Mouse (Mus musculus) forebrain, embryonic 10.5 days (tissue): ENCODE measurements at regions not wholly inside any gene's neighbourhood (a gene's known extent, or its start where the extent isn't known, plus 50 kb on each side); places are given as distances from the start of the nearest gene placed in this dataset.

Experiments used
- DNase-seq: peaks from one replicate; pipeline ENCODE4 v3.0.0-alpha.2; 2017; ENCODE audit warnings: low spot score; ENCODE audit errors: extremely low spot score
- H3K27ac ChIP-seq: fragments of 300-500 bp; sonication (generic); 2 replicates; pipeline ENCODE4 v1.5.1; 2016; ENCODE audit warnings: mild to moderate bottlenecking
- H3K27me3 ChIP-seq: fragments of 300-500 bp; sonication (generic); 2 replicates; pipeline ENCODE4 v1.6.1; 2016; ENCODE audit warnings: mild to moderate bottlenecking; ENCODE audit not compliant: poor library complexity, severe bottlenecking
- H3K36me3 ChIP-seq: fragments of 300-500 bp; sonication (generic); replicated peaks from 2 replicates; pipeline ENCODE4 v1.6.1; 2016; ENCODE audit warnings: mild to moderate bottlenecking, moderate library complexity
- H3K4me1 ChIP-seq: fragments of 300-500 bp; sonication (generic); 2 replicates; pipeline ENCODE4 v1.6.1; 2016
- H3K4me3 ChIP-seq: fragments of 300-500 bp; sonication (generic); 2 replicates; pipeline ENCODE4 v1.5.1; 2016; ENCODE audit warnings: mild to moderate bottlenecking, moderate library complexity
- H3K9me3 ChIP-seq: fragments of 300-500 bp; sonication (generic); 2 replicates; pipeline ENCODE4 v1.6.1; 2016; ENCODE audit warnings: mild to moderate bottlenecking, moderate library complexity
- WGBS: fragments of 180-500 bp; shearing (Covaris S2); methylation state at CpG from one replicate; pipeline ENCODE4 v1.1.7; 2016; 5-methylcytosine and 5-hydroxymethylcytosine counted together

DNA sequence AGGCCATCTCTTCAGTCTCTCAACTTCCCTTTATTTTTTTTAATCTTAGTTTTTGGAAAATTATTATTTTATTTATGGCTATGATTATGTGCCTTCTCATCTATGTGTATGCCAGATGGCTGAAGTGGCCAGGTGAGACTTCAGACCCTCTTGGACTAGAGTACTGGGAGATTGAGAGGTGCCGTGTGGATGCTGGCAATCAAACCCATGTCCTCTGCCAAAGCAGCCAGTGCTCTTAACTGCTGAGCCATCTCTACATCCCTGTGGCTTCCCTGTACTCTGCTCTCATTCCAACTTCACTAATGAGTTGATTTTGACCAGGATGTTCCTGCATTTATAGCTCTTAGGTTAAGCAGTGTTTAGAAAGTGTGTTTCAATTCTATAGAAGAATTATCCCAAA lies 393.4 kb downstream of the Dcdc2c start:
- no peaks in the 10 kb centered on the region for H3K4me1 ChIP-seq
- H3K4me3 ChIP-seq, result no peak overlapping the region
- H3K27me3 ChIP-seq, result no peaks in the 10 kb centered on the region
- 96% methylated on average over 1 of the region's 1 CpGs for WGBS
- DNase-seq, result no peak
- no peak overlapping the region for H3K27ac ChIP-seq
- no peaks in the 10 kb centered on the region for H3K9me3 ChIP-seq
- H3K36me3 ChIP-seq, result no peaks in the 10 kb centered on the region

- Histone ChIP-seq H3K36me3 (no peaks in the 10 kb centered on the region), H3K27ac (no peak overlapping the region), H3K4me1 (no peaks in the 10 kb centered on the region), H3K27me3 (no peaks in the 10 kb centered on the region), H3K4me3 (no peak overlapping the region), H3K9me3 (no peaks in the 10 kb centered on the region)
- DNase-seq, result no peak
- WGBS, result 82% methylated on average over 4 of the region's 4 CpGs
Measured at GRCm38 (mm10) chr12:28150759-28151158, 401.4 kb downstream of the Dcdc2c start.

- 79% methylated on average over 4 of the region's 4 CpGs for WGBS
- DNase-seq, result no peak
- H3K27me3 ChIP-seq, result no peaks in the 10 kb centered on the region
- no peaks in the 10 kb centered on the region for H3K9me3 ChIP-seq
- H3K27ac ChIP-seq, result no peak overlapping the region
- H3K4me3 ChIP-seq, result no peak overlapping the region
- no peaks in the 10 kb centered on the region for H3K36me3 ChIP-seq
- peaks cover 5% of the 10 kb centered on the region; the same call in 1 of the 2 replicates for H3K4me1 ChIP-seq
Measured at GRCm38 (mm10) chr12:28135810-28136592, 416.2 kb downstream of the Dcdc2c start.

DNA sequence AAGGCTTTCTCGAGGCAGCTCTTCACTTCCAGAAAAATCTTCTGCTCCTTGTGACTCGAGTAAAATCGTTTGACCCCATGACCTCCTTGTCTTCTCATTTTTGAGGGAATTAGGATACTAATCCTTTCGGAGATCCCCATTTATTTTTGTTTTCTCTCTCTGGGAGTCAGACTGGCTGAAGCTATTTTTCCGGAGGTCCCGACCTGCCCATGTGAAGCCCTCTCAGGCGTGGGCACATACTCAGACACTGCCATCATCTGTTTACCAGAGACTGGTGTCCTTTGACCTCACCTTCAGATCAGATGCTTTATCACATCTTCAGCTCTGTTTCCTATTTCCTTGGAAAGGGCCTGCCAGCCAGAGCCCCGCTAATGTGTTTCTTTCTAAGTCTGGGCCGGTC lies 429.4 kb downstream of the Dcdc2c start:
- no peak for DNase-seq
- Histone ChIP-seq H3K9me3 (no peaks in the 10 kb centered on the region), H3K4me1 (peaks cover 10% of the 10 kb centered on the region), H3K27me3 (no peaks in the 10 kb centered on the region), H3K36me3 (no peaks in the 10 kb centered on the region), H3K4me3 (no peak overlapping the region), H3K27ac (0 out of 2 replicates have a peak overlapping the region, but pooled peaks have one; percentile 20)
- 46% methylated on average over 9 of the region's 9 CpGs for WGBS

DNA sequence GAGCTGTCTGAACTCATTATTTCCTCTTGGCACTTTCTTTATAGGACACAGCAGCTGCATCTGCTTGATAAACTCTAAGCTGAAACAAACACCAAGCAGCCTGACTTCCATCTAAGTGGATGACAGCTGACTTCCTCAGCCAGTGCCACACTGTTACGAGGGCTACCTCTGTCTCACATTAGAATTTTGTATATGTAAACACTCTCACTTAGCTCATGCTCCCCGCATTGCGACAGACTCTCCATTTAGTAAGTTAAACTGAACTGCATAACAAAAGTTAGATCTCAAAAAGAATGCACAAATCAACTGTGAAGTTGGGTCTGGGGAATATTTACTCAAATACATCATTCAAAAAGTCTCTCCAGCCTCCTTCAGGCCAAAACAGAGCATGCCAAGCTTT lies 432.1 kb downstream of the Dcdc2c start:
- Histone ChIP-seq H3K27ac (no peak overlapping the region), H3K4me3 (no peak overlapping the region), H3K4me1 (peaks cover 10% of the 10 kb centered on the region), H3K9me3 (no peaks in the 10 kb centered on the region), H3K27me3 (no peaks in the 10 kb centered on the region), H3K36me3 (no peaks in the 10 kb centered on the region)
- no peak for DNase-seq
- WGBS, result 88% methylated on average over 3 of the region's 3 CpGs

DNA sequence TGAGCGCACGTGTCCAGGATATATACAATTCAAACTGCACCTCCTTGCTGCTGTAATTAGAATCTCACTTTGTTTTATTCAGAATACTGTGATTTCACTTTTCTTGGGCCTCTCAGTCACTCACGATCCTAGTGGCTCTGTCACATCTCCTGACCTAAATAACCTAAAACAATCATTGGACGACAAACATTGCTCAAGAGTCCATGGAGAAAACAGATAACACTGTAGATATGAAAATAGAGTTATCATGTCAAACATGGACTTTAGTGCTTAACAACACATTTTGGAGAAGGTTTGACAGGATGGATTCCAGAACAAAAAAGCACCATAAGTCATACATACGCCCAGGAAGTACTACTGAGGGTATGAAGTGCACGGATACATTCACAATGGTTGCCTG lies 461.5 kb downstream of the Dcdc2c start:
- Histone ChIP-seq H3K4me3 (no peak overlapping the region), H3K36me3 (no peaks in the 10 kb centered on the region), H3K27ac (no peak overlapping the region), H3K4me1 (no peaks in the 10 kb centered on the region), H3K27me3 (no peaks in the 10 kb centered on the region), H3K9me3 (no peaks in the 10 kb centered on the region)
- WGBS, result 94% methylated on average over 6 of the region's 6 CpGs
- no peak for DNase-seq

- no peak overlapping the region for H3K27ac ChIP-seq
- WGBS, result 76% methylated on average over 4 of the region's 4 CpGs
- H3K36me3 ChIP-seq, result no peaks in the 10 kb centered on the region
Measured at GRCm38 (mm10) chr12:28085460-28085859, 466.7 kb downstream of the Dcdc2c start.

GRCm38 (mm10) chr12:28076606-28077005 lies 475.6 kb downstream of the Dcdc2c start:
- Histone ChIP-seq H3K27me3 (no peaks in the 10 kb centered on the region), H3K4me3 (no peak overlapping the region), H3K27ac (no peak overlapping the region), H3K36me3 (no peaks in the 10 kb centered on the region), H3K9me3 (no peaks in the 10 kb centered on the region), H3K4me1 (no peaks in the 10 kb centered on the region)
- WGBS, result 86% methylated on average over 3 of the region's 3 CpGs
- DNase-seq, result no peak

More at GRCm38 (mm10) chr12:28085460-28085859, 466.7 kb downstream of the Dcdc2c start:
- Histone ChIP-seq H3K4me3 (no peak overlapping the region), H3K27me3 (no peaks in the 10 kb centered on the region), H3K9me3 (no peaks in the 10 kb centered on the region), H3K4me1 (no peaks in the 10 kb centered on the region)
- no peak for DNase-seq

- H3K27ac ChIP-seq, result 0 out of 2 replicates have a peak overlapping the region, but pooled peaks have one; percentile 56
- no peak for DNase-seq
- H3K4me3 ChIP-seq, result no peak overlapping the region
- WGBS, result 65% methylated on average over 2 of the region's 2 CpGs
- peaks cover 8% of the 10 kb centered on the region; the same call in 1 of the 2 replicates for H3K4me1 ChIP-seq
- H3K9me3 ChIP-seq, result no peaks in the 10 kb centered on the region
- no peaks in the 10 kb centered on the region for H3K27me3 ChIP-seq
- no peaks in the 10 kb centered on the region for H3K36me3 ChIP-seq
Measured at GRCm38 (mm10) chr12:28068584-28068983, 483.6 kb downstream of the Dcdc2c start.

GRCm38 (mm10) chr12:28060281-28060680 lies 491.9 kb downstream of the Dcdc2c start:
- Histone ChIP-seq H3K27me3 (no peaks in the 10 kb centered on the region), H3K4me3 (no peak overlapping the region), H3K27ac (no peak overlapping the region), H3K36me3 (no peaks in the 10 kb centered on the region), H3K9me3 (no peaks in the 10 kb centered on the region), H3K4me1 (peaks cover 17% of the 10 kb centered on the region)
- 78% methylated on average over 6 of the region's 6 CpGs for WGBS
- no peak for DNase-seq

- Histone ChIP-seq H3K27ac (no peak overlapping the region), H3K36me3 (no peaks in the 10 kb centered on the region), H3K4me1 (peaks cover 14% of the 10 kb centered on the region), H3K4me3 (no peak overlapping the region), H3K27me3 (no peaks in the 10 kb centered on the region), H3K9me3 (no peaks in the 10 kb centered on the region)
- 53% methylated on average over 4 of the region's 4 CpGs for WGBS
- no peak for DNase-seq
Measured at GRCm38 (mm10) chr12:28055518-28056280, 496.5 kb downstream of the Dcdc2c start.

DNA sequence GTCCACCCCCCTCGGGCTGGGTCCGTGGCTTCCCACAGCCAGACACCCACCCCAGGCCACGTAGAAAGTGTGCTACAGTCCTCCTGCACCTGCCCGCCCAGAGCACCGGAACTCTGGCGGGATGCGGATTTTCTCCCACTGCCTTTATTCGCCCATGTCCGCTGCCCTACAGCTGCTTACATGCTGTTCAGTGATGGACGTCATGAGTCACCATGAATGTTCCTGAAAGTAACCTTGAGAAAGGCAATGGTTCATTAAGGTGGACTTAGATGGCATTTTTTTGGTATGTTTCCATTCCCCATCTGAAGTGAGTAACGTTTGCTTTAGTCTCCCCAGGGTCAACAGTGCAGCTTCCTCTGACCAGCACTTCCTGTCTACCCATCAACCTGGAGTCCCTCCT lies 497.8 kb downstream of the Dcdc2c start:
- peak overlapping the region; percentile 40; the same call in 1 of the 2 replicates for H3K27ac ChIP-seq

GRCm38 (mm10) chr12:28047989-28048388 lies 504.2 kb downstream of the Dcdc2c start:
- no peak for DNase-seq
- 84% methylated on average over 4 of the region's 4 CpGs for WGBS

More for the DNA sequence above, 497.8 kb downstream of the Dcdc2c start:
- 90% methylated on average over 11 of the region's 11 CpGs for WGBS
- H3K4me3 ChIP-seq, result no peak overlapping the region
- H3K36me3 ChIP-seq, result no peaks in the 10 kb centered on the region
- H3K27me3 ChIP-seq, result no peaks in the 10 kb centered on the region
- DNase-seq, result no peak
- no peaks in the 10 kb centered on the region for H3K9me3 ChIP-seq
- peaks cover 6% of the 10 kb centered on the region for H3K4me1 ChIP-seq

More at GRCm38 (mm10) chr12:28047989-28048388, 504.2 kb downstream of the Dcdc2c start:
- no peaks in the 10 kb centered on the region for H3K36me3 ChIP-seq
- H3K27ac ChIP-seq, result no peak overlapping the region
- H3K27me3 ChIP-seq, result no peaks in the 10 kb centered on the region
- H3K4me1 ChIP-seq, result no peaks in the 10 kb centered on the region
- H3K4me3 ChIP-seq, result no peak overlapping the region
- H3K9me3 ChIP-seq, result no peaks in the 10 kb centered on the region
